Mouse (Mus musculus) MEL-GATA-1-ER (cell line): ENCODE results near the gene Adamts8.

Experiments
- DNase-seq: peaks from one replicate; pipeline ENCODE4 v3.0.0-alpha.2; 2012; ENCODE audit warnings: low read depth; ENCODE audit errors: extremely low read depth

The Adamts8 gene

GRCm38 (mm10) chr9:30921261-30922103, 20.9 kb upstream of the Adamts8 start:
- DNase-seq: no peak

GRCm38 (mm10) chr9:30922197-30922894, 20.0 kb upstream of the Adamts8 start, which contains the start of gene Adamts15:
Gene Adamts15, minus strand, starts transcription at chr9:30922452.
- no peak for DNase-seq

- DNase-seq: no peak
Measured at GRCm38 (mm10) chr9:30928759-30929158, 13.6 kb upstream of the Adamts8 start.

GRCm38 (mm10) chr9:30932346-30932745, 10.0 kb upstream of the Adamts8 start:
- no peak for DNase-seq

- no peak for DNase-seq
Measured at GRCm38 (mm10) chr9:30934827-30935226, 7.5 kb upstream of the Adamts8 start.

GRCm38 (mm10) chr9:30936674-30937438, 5.5 kb upstream of the Adamts8 start:
- no peak for DNase-seq

- DNase-seq: peak; percentile 29
Measured at GRCm38 (mm10) chr9:30940328-30940727, 2.0 kb upstream of the Adamts8 start.

- no peak for DNase-seq
Measured at GRCm38 (mm10) chr9:30943341-30943740, 979 bp downstream of the Adamts8 start.

- no peak for DNase-seq
Measured at GRCm38 (mm10) chr9:30944234-30944633, 1.9 kb downstream of the Adamts8 start.

- DNase-seq: no peak
Measured at GRCm38 (mm10) chr9:30945276-30945675, 2.9 kb downstream of the Adamts8 start.

- DNase-seq: no peak
Measured at GRCm38 (mm10) chr9:30949422-30949821, 7.1 kb downstream of the Adamts8 start.

GRCm38 (mm10) chr9:30949971-30950370, 7.6 kb downstream of the Adamts8 start:
- no peak for DNase-seq

- DNase-seq: no peak
Measured at GRCm38 (mm10) chr9:30950592-30950991, 8.2 kb downstream of the Adamts8 start.

- DNase-seq: no peak
Measured at GRCm38 (mm10) chr9:30951461-30951860, 9.1 kb downstream of the Adamts8 start.

- no peak for DNase-seq
Measured at GRCm38 (mm10) chr9:30953287-30953686, 10.9 kb downstream of the Adamts8 start.

GRCm38 (mm10) chr9:30955246-30955645, 12.9 kb downstream of the Adamts8 start:
- no peak for DNase-seq

GRCm38 (mm10) chr9:30963780-30964179, 21.4 kb downstream of the Adamts8 start:
- no peak for DNase-seq

- no peak for DNase-seq
Measured at GRCm38 (mm10) chr9:30964685-30965084, 22.3 kb downstream of the Adamts8 start.

GRCm38 (mm10) chr9:30966881-30967280, 24.5 kb downstream of the Adamts8 start:
- no peak for DNase-seq

GRCm38 (mm10) chr9:30968130-30968529, 25.8 kb downstream of the Adamts8 start:
- DNase-seq: no peak

- no peak for DNase-seq
Measured at GRCm38 (mm10) chr9:30970001-30970400, 27.6 kb downstream of the Adamts8 start.

- no peak for DNase-seq
Measured at GRCm38 (mm10) chr9:30971967-30972366, 29.6 kb downstream of the Adamts8 start.
